Mouse (Mus musculus) stomach, embryonic 16.5 days (tissue): ENCODE measurements at regions not wholly inside any gene's neighbourhood (a gene's known extent, or its start where the extent isn't known, plus 50 kb on each side); places are given as distances from the start of the nearest gene placed in this dataset.
A peak's percentile ranks its signal among the peaks of the same experiment; 100 is the strongest.

ENCODE experiments used
- ATAC-seq: fragments of 200-750 bp; cut with Nextera tagmentation; 2 replicates; pipeline ENCODE4 v1.8.0; 2017; ENCODE audit warnings: moderate number of reproducible peaks, moderate TSS enrichment; ENCODE audit not compliant: insufficient read depth, low FRiP score
- H3K27ac ChIP-seq: fragments of 300-500 bp; sonication (generic); 2 replicates; pipeline ENCODE4 v1.5.1; 2014; ENCODE audit warnings: low read length
- H3K27me3 ChIP-seq: fragments of 300-500 bp; sonication (generic); 2 replicates; pipeline ENCODE4 v1.6.1; 2014; ENCODE audit warnings: low read length, control low read depth, mixed read lengths; ENCODE audit not compliant: control insufficient read depth, insufficient read depth
- H3K36me3 ChIP-seq: fragments of 300-500 bp; sonication (generic); 2 replicates; pipeline ENCODE4 v1.6.1; 2014; ENCODE audit warnings: low read length; ENCODE audit not compliant: control insufficient read depth, insufficient read depth
- H3K4me1 ChIP-seq: fragments of 300-500 bp; sonication (generic); 2 replicates; pipeline ENCODE4 v1.6.1; 2014; ENCODE audit warnings: low read length, control low read depth, mixed read lengths; ENCODE audit not compliant: control insufficient read depth, insufficient read depth
- H3K4me2 ChIP-seq: fragments of 300-500 bp; sonication (generic); 2 replicates; pipeline ENCODE4 v1.6.1; 2014; ENCODE audit warnings: low read depth, low read length, mixed read lengths
- H3K4me3 ChIP-seq: fragments of 300-500 bp; sonication (generic); replicated peaks from 2 replicates; pipeline ENCODE4 v1.5.1; 2014; ENCODE audit warnings: mild to moderate bottlenecking, low read length
- H3K9ac ChIP-seq: fragments of 300-500 bp; sonication (generic); 2 replicates; pipeline ENCODE4 v1.6.1; 2014; ENCODE audit warnings: low read length
- H3K9me3 ChIP-seq: fragments of 300-500 bp; sonication (generic); replicated peaks from 2 replicates; pipeline ENCODE4 v1.6.1; 2016; ENCODE audit warnings: low read length, control low read depth; ENCODE audit not compliant: control insufficient read depth
- WGBS: fragments of 180-500 bp; shearing (Covaris S2); extraction: QIAGEN DNeasy Blood & Tissue Kit; methylation state at CpG from one replicate; pipeline ENCODE4 v1.1.7; 2014; 5-methylcytosine and 5-hydroxymethylcytosine counted together

GRCm38 (mm10) chr9:104448577-104449165, 98.4 kb upstream of the Cpne4 start:
- Histone ChIP-seq H3K27me3 (no peaks in the 10 kb centered on the region), H3K4me1 (no peaks in the 10 kb centered on the region), H3K4me3 (no peak overlapping the region), H3K27ac (no peak overlapping the region), H3K9ac (no peak overlapping the region), H3K9me3 (no peaks in the 10 kb centered on the region), H3K36me3 (no peaks in the 10 kb centered on the region), H3K4me2 (no peak overlapping the region)
- 73% methylated on average over 8 of the region's 8 CpGs for WGBS
- no peak for ATAC-seq

- no peaks in the 10 kb centered on the region for H3K4me1 ChIP-seq
- no peak for ATAC-seq
- 56% methylated on average over 5 of the region's 5 CpGs for WGBS
Observed at GRCm38 (mm10) chr9:104444906-104445305, 102.2 kb upstream of the Cpne4 start.

GRCm38 (mm10) chr9:104443236-104443635, 103.8 kb upstream of the Cpne4 start:
- no peaks in the 10 kb centered on the region for H3K4me1 ChIP-seq
- H3K9ac ChIP-seq = no peak overlapping the region
- WGBS = 70% methylated on average over 7 of the region's 7 CpGs
- H3K36me3 ChIP-seq = no peaks in the 10 kb centered on the region
- no peak overlapping the region for H3K4me3 ChIP-seq
- no peaks in the 10 kb centered on the region for H3K9me3 ChIP-seq
- H3K27me3 ChIP-seq = no peaks in the 10 kb centered on the region
- ATAC-seq = no peak
- H3K4me2 ChIP-seq = no peak overlapping the region
- H3K27ac ChIP-seq = no peak overlapping the region

More at GRCm38 (mm10) chr9:104444906-104445305, 102.2 kb upstream of the Cpne4 start:
- Histone ChIP-seq H3K36me3 (no peaks in the 10 kb centered on the region), H3K27ac (no peak overlapping the region), H3K4me2 (no peak overlapping the region), H3K27me3 (no peaks in the 10 kb centered on the region), H3K9me3 (no peaks in the 10 kb centered on the region), H3K9ac (no peak overlapping the region), H3K4me3 (no peak overlapping the region)

- H3K4me3 ChIP-seq = no peak overlapping the region
- ATAC-seq = no peak
- WGBS = 19% methylated on average over 5 of the region's 5 CpGs
- 0 out of 2 replicates have a peak, but pooled peaks cover 1% of the 10 kb centered on the region for H3K4me1 ChIP-seq
- no peak overlapping the region for H3K4me2 ChIP-seq
- no peaks in the 10 kb centered on the region for H3K9me3 ChIP-seq
- no peaks in the 10 kb centered on the region; the same call in 1 of the 2 replicates for H3K27me3 ChIP-seq
- no peaks in the 10 kb centered on the region for H3K36me3 ChIP-seq
- H3K9ac ChIP-seq = no peak overlapping the region
- no peak overlapping the region for H3K27ac ChIP-seq
Observed at GRCm38 (mm10) chr9:104413021-104413420, 75.5 kb upstream of the Acpp start.

- Histone ChIP-seq H3K36me3 (no peaks in the 10 kb centered on the region), H3K4me1 (0 out of 2 replicates have a peak, but pooled peaks cover 2% of the 10 kb centered on the region), H3K4me2 (no peak overlapping the region), H3K4me3 (no peak overlapping the region), H3K27ac (no peak overlapping the region), H3K9me3 (no peaks in the 10 kb centered on the region), H3K9ac (no peak overlapping the region), H3K27me3 (no peaks in the 10 kb centered on the region; the same call in 1 of the 2 replicates)
- ATAC-seq = no peak
- 6% methylated on average over 5 of the region's 5 CpGs for WGBS
Observed at GRCm38 (mm10) chr9:104410211-104410610, 72.7 kb upstream of the Acpp start.

GRCm38 (mm10) chr9:104409381-104409780, 71.8 kb upstream of the Acpp start:
- no peaks in the 10 kb centered on the region; the same call in 1 of the 2 replicates for H3K27me3 ChIP-seq
- H3K4me3 ChIP-seq = peak overlapping the region; percentile 39
- H3K4me2 ChIP-seq = peak overlapping the region; percentile 50
- no peak for ATAC-seq
- 29% methylated on average over 12 of the region's 12 CpGs for WGBS
- 0 out of 2 replicates have a peak, but pooled peaks cover 2% of the 10 kb centered on the region for H3K4me1 ChIP-seq
- no peaks in the 10 kb centered on the region for H3K36me3 ChIP-seq
- H3K27ac ChIP-seq = no peak overlapping the region
- no peaks in the 10 kb centered on the region for H3K9me3 ChIP-seq
- no peak overlapping the region for H3K9ac ChIP-seq

GRCm38 (mm10) chr9:104408571-104409294, 71.2 kb upstream of the Acpp start:
- Histone ChIP-seq H3K36me3 (no peaks in the 10 kb centered on the region), H3K4me2 (peak overlapping the region; percentile 50), H3K9me3 (no peaks in the 10 kb centered on the region), H3K4me1 (0 out of 2 replicates have a peak, but pooled peaks cover 2% of the 10 kb centered on the region), H3K4me3 (peak overlapping the region; percentile 39), H3K27me3 (no peaks in the 10 kb centered on the region; the same call in 1 of the 2 replicates), H3K9ac (no peak overlapping the region), H3K27ac (no peak overlapping the region)
- ATAC-seq = peak; percentile 51; the same call in 1 of the 2 replicates
- 18% methylated on average over 21 of the region's 21 CpGs for WGBS

GRCm38 (mm10) chr9:104407559-104408376, 70.2 kb upstream of the Acpp start:
- H3K9ac ChIP-seq = peak overlapping the region; percentile 43; the same call in 1 of the 2 replicates
- peak overlapping the region; percentile 31 for H3K4me3 ChIP-seq
- 21% methylated on average over 18 of the region's 18 CpGs for WGBS
- no peaks in the 10 kb centered on the region for H3K36me3 ChIP-seq
- H3K27me3 ChIP-seq = no peaks in the 10 kb centered on the region; the same call in 1 of the 2 replicates
- peak; percentile 73 for ATAC-seq
- H3K27ac ChIP-seq = no peak overlapping the region; the same call in 1 of the 2 replicates
- no peaks in the 10 kb centered on the region for H3K9me3 ChIP-seq
- 0 out of 2 replicates have a peak, but pooled peaks cover 2% of the 10 kb centered on the region for H3K4me1 ChIP-seq
- peak overlapping the region; percentile 50 for H3K4me2 ChIP-seq
